Mouse (Mus musculus) ES-E14 (cell line): ENCODE data around the gene Prok2.

ENCODE experiments used
- CHD2 ChIP-seq: IDR thresholded peaks from 2 replicates; pipeline ENCODE4 v1.6.1; 2014; ENCODE audit warnings: mild to moderate bottlenecking, low read depth, low read length, inconsistent platforms
- MAFK ChIP-seq: IDR thresholded peaks from 2 replicates; pipeline ENCODE4 v1.6.1; 2014; ENCODE audit warnings: mild to moderate bottlenecking, low read depth, low read length, inconsistent platforms; ENCODE audit not compliant: insufficient read depth
- ZC3H11A ChIP-seq: IDR thresholded peaks from 2 replicates; pipeline ENCODE4 v1.6.1; 2012; ENCODE audit warnings: low read depth, mild to moderate bottlenecking, inconsistent platforms, low read length, borderline replicate concordance
- ZNF384 ChIP-seq: IDR thresholded peaks from 2 replicates; pipeline ENCODE4 v1.6.1; 2012; ENCODE audit warnings: low read depth, low read length, inconsistent platforms

GRCm38 (mm10) chr6:99715191-99715590 is 11.0 kb downstream of the Prok2 start:
- TF ChIP-seq ZNF384 (no peak), CHD2 (no peak), ZC3H11A (no peak), MAFK (no peak)
